Mouse (Mus musculus): ENCODE measurements around the gene Gm10160. TPM values are rescaled to one million over a fixed set of nuclear protein-coding genes. Genes with fewer than 3 reads are reported as not detected.

Gm10160 gene
- polyA plus RNA-seq, 1 experiment, result not detected

DNA sequence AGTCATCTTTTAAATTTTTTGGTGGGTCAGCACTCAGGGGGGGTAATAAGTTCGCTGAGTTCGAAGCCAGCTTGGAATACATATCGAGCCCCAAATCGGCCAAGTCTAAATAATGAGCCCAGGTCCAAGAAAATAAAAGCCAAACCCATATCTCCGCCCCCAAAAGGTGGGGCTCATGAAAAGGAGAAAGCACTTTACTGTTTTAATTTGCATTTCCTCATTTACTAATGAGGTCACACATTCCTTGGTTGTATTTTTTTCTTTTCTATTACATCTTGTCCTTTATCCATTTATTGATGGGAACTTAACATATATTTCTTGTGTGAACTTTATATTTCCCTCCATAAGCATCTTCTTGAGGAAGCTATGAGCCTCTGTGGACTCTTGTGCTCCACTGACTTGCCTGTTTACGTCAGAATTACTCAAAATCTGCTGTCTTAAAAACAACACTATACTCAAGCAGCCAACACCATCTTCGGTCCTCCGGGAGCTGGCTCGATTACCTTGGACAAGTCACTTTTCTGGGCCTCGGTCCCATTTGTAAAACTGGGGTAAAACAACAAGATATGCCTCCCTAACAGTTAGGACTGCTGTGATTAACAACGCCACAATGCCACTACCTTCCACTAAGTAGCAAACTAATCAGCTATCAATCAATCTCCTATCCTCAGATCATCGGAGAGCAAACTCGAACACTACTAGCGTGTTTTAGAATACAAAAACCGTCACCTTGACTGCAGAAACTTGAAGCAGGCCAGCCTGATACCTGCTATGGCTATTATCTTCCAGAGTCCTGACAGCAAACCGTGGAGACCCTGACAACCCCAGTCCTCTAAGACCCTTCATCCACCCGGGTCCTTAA, 27.6 kb downstream of the Gm10160 start:
- DNase-seq (ENCODE audit: low read depth), result no peak

GRCm38 (mm10) chr7:81825381-81825780, 30.2 kb downstream of the Gm10160 start:
- DNase-seq (ENCODE audit: low read depth), result no peak

DNA sequence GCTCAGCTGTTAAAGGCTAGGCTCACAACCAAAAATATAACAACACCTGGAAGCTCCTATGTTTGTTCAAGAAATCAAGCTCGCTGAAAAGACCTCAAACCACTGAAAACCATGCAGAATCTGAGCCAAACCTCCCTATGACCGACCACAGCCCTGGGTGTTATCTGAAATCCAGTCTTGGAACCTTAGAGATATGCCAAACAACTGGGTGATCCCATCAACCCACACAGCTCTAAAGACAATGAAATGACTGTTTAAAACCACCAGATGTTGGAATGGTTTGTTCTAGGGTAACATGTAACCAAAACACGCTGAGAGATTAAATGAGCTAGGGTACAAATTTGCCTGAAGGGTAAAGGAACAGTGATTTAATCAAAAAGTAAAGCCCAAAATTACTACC, 30.7 kb downstream of the Gm10160 start:
- no peak for DNase-seq (ENCODE audit: low read depth)

GRCm38 (mm10) chr7:81806067-81806466, 49.5 kb downstream of the Gm10160 start:
- DNase-seq (ENCODE audit: low read depth), result no peak

Other genes starting within 250 kb of the Gm10160 start
- 1.3 and 1.6 TPM in 2 replicates for gene Homer2, start 148.3 kb downstream of the Gm10160 start, polyA plus RNA-seq (2012; rRNA removed)
- 16.7 and 17.7 TPM in 2 replicates for gene Ramac, start 92.9 kb downstream of the Gm10160 start, polyA plus RNA-seq (2012; rRNA removed)
- gene 3110040N11Rik, start 66.3 kb downstream of the Gm10160 start, polyA plus RNA-seq (2012; rRNA removed), result 35.6 and 60.7 TPM in 2 replicates
- gene Btbd1, start 26.4 kb downstream of the Gm10160 start, polyA plus RNA-seq (2012; rRNA removed), result 39.4 and 48.1 TPM in 2 replicates
- 33.7 and 36.5 TPM in 2 replicates for gene Tm6sf1, start 3.2 kb upstream of the Gm10160 start, polyA plus RNA-seq (2012; rRNA removed)
- gene Hdgfl3, start 78.7 kb upstream of the Gm10160 start, polyA plus RNA-seq (2012; rRNA removed), result 3.1 and 4.5 TPM in 2 replicates
- gene Bnc1, start 136.5 kb upstream of the Gm10160 start, polyA plus RNA-seq (2012; rRNA removed), result 1.3 and 1.7 TPM in 2 replicates

All from gonadal fat pad, adult 2 months (tissue).